Mouse (Mus musculus): ENCODE results near the gene Timeless.

Timeless gene

GRCm38 (mm10) chr10:128298243-128298642 lies 66.4 kb downstream of the Timeless start:
- DNase-seq = no peak

GRCm38 (mm10) chr10:128298702-128299171 lies 66.9 kb downstream of the Timeless start, which contains the start of gene Il23a:
TSS of gene Il23a (minus strand) at chr10:128298752.
- DNase-seq = no peak

GRCm38 (mm10) chr10:128302357-128302756 lies 70.5 kb downstream of the Timeless start:
- DNase-seq = no peak
